In genomic region chr3:137715946-137716345, GRCm38 (mm10) we compare ENCODE assay signal across 20 mouse cellular contexts. TPM values are rescaled to one million over a fixed set of nuclear protein-coding genes. Genes with fewer than 3 reads are reported as not detected.
DNase-seq lines count a peak whose midpoint lies in the region; ATAC-seq and TF ChIP-seq lines count a peak whose summit lies in the region.
"Had no signal": no experiment of that assay in that cellular context is flagged by ENCODE, and none has a peak within 500 bp of the region (broad histone marks: within the 10 kb centered on the region; RNA-seq: fewer than 3 reads in every experiment).

No protein-coding gene starts in this region.

- H3K9ac ChIP-seq in embryonic facial prominence, embryonic 14.5 days (ENCODE audit: low read depth, low read length) = no peak overlapping the region

- in situ Hi-C loops in Patski (cut with MboI; ENCODE audit: low pct_unique_long_range_greater_than_20kb) = no loop called here

- no peaks in the 10 kb centered on the region; the same call in 1 of the 2 replicates for H3K4me1 ChIP-seq in embryonic facial prominence, embryonic 14.5 days (ENCODE audit: control insufficient read depth, insufficient read depth, low read length)
- no peaks in the 10 kb centered on the region for H3K4me1 ChIP-seq in embryonic facial prominence, embryonic 10.5 days
- H3K4me1 ChIP-seq: megakaryocyte, embryonic 14.5 days had no signal

- no peak overlapping the region for H3K27ac ChIP-seq in embryonic facial prominence, embryonic 14.5 days (replicated peaks; ENCODE audit: low read depth, low read length)
- no peak overlapping the region for H3K27ac ChIP-seq in embryonic facial prominence, embryonic 10.5 days (replicated peaks)
- H3K27ac ChIP-seq: gastrocnemius, adult 2 months had no signal

- 55% methylated on average over 2 of the region's 2 CpGs for WGBS in embryonic facial prominence, embryonic 14.5 days
- WGBS in embryonic facial prominence, embryonic 10.5 days = 80% methylated on average over 2 of the region's 2 CpGs

- DNase-seq in embryonic facial prominence, embryonic 14.5 days (ENCODE audit: low spot score) = peak; percentile 30
- no peak for DNase-seq in embryonic facial prominence, embryonic 10.5 days (ENCODE audit: low spot score)
- peak; percentile 80 for DNase-seq in Patski (ENCODE audit: low read depth, low spot score)
- DNase-seq in kidney, adult 18-20 months = peak; percentile 35
- peak; percentile 84 for DNase-seq in kidney, postnatal 14 days
- DNase-seq in ovary, adult 18-20 months (ENCODE audit: low spot score) = no peak
- DNase-seq in layer of hippocampus, adult 11-12 months (ENCODE audit: low spot score) = no peak
- DNase-seq: cerebellum, postnatal 14 days; gastrocnemius, adult 2 months; heart, postnatal 36 days; retina, postnatal 1 day had no signal

- no peak overlapping the region for H3K4me3 ChIP-seq in embryonic facial prominence, embryonic 14.5 days (ENCODE audit: low read depth, low read length)
- no peak overlapping the region for H3K4me3 ChIP-seq in embryonic facial prominence, embryonic 10.5 days
- H3K4me3 ChIP-seq: gastrocnemius, adult 2 months; megakaryocyte, embryonic 14.5 days had no signal

- H3K4me2 ChIP-seq in embryonic facial prominence, embryonic 14.5 days (ENCODE audit: low read depth, low read length) = no peak overlapping the region
- H3K4me2 ChIP-seq: liver, embryonic 11.5 days had no signal

- ATAC-seq in embryonic facial prominence, embryonic 14.5 days (ENCODE audit: low read depth) = no peak
- peak; percentile 61 for ATAC-seq in Patski
- no peak for ATAC-seq in cerebellum, adult (ENCODE audit: insufficient number of reproducible peaks, low FRiP score, low TSS enrichment)
- ATAC-seq: forebrain, embryonic 16.5 days; hindbrain, embryonic 16.5 days had no signal

- CTCF ChIA-PET in Patski (lab: Charles Lee) = interaction anchor here (1.1 to 3.5 kb wide), 3 partner anchors 11 to 154 kb away, joined by 3 to 19 read pairs (median 3); no protein-coding TSS in a partner anchor

- H3K9me3 ChIP-seq in embryonic facial prominence, embryonic 14.5 days (ENCODE audit: control insufficient read depth, low read length) = no peaks in the 10 kb centered on the region
- no peaks in the 10 kb centered on the region for H3K9me3 ChIP-seq in embryonic facial prominence, embryonic 10.5 days
- H3K9me3 ChIP-seq: megakaryocyte, embryonic 14.5 days had no signal

- no peak for TF ChIP-seq CTCF in Patski (IDR thresholded peaks at IDR 0.05)

- POLR2A ChIA-PET in Patski (lab: Charles Lee) = interaction anchor here (0.5 kb wide), 1 partner anchor 47 kb away, joined by 3 read pairs; no protein-coding TSS in a partner anchor

- H3K36me3 ChIP-seq in embryonic facial prominence, embryonic 14.5 days (ENCODE audit: control insufficient read depth, insufficient read depth, low read length) = no peaks in the 10 kb centered on the region
- H3K36me3 ChIP-seq in embryonic facial prominence, embryonic 10.5 days (replicated peaks) = no peaks in the 10 kb centered on the region

- no peaks in the 10 kb centered on the region for H3K27me3 ChIP-seq in embryonic facial prominence, embryonic 14.5 days (replicated peaks; ENCODE audit: control insufficient read depth, insufficient read depth, low read length)
- H3K27me3 ChIP-seq in embryonic facial prominence, embryonic 10.5 days (replicated peaks; ENCODE audit: low read depth, poor library complexity, severe bottlenecking) = no peaks in the 10 kb centered on the region
- no peaks in the 10 kb centered on the region for H3K27me3 ChIP-seq in Patski
- H3K27me3 ChIP-seq: megakaryocyte, embryonic 14.5 days had no signal

RNA-seq across cellular contexts. Expression of gene Gm21962, which starts 44.6 kb away (rescaled TPM):
- not detected in 2 replicates for polyA plus RNA-seq in embryonic facial prominence, embryonic 14.5 days (2014; fragmentation: Nextera tagmentation; extraction: Ambion mirVana)
- not detected in 2 replicates for polyA plus RNA-seq in embryonic facial prominence, embryonic 10.5 days (2016; fragmentation: Nextera tagmentation; extraction: Ambion mirVana)
- polyA plus RNA-seq in Patski (2021) = not detected
- polyA plus RNA-seq: forebrain, embryonic 16.5 days; hindbrain, embryonic 16.5 days; liver, embryonic 11.5 days; lung, embryonic 16.5 days; neural tube, embryonic 14.5 days; small intestine, adult 2 months; stomach, embryonic 14.5 days had no signal

Comparison
In these comparisons a context has a peak if more than half of its experiments do, and no peak if none do; other contexts are left out.
1. DNase-seq: peak in embryonic facial prominence, embryonic 14.5 days (single experiment), Patski (single experiment), kidney, adult 18-20 months (single experiment) and kidney, postnatal 14 days (single experiment); none in embryonic facial prominence, embryonic 10.5 days (single experiment), ovary, adult 18-20 months (single experiment) and layer of hippocampus, adult 11-12 months (single experiment).